Mouse (Mus musculus): ENCODE measurements around the gene Sh3d19.

The Sh3d19 gene

DNA sequence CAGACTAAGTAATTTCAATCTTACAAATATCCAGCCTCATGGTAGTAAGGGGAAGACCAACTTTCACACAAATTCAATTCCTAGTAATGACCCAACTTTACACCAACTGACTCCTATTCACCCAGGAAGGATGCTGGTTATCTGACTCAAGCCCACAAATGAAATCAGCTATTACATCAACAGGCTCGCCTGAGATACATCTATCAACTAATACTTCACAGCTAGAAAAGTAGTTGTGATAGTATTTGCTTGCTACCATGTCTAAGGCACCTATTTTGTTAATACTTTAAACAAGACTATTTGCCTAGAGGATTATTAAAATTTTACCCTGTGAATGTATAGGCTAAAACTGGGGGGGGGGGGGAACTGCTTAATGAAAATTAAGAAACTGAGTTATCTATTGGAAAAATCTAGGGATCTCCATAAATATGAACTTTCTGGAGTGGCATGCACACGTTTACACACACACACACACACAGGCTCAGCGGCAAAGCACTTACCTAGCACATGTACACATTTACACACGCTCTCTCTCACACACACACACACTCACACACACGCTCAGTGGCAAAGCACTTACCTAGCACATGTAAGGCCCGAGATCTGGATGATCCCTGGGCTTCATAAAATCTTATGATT lies 166.1 kb downstream of the Sh3d19 start:
- in situ Hi-C loops (cut with MseI, MboI) = no loop called here

DNA sequence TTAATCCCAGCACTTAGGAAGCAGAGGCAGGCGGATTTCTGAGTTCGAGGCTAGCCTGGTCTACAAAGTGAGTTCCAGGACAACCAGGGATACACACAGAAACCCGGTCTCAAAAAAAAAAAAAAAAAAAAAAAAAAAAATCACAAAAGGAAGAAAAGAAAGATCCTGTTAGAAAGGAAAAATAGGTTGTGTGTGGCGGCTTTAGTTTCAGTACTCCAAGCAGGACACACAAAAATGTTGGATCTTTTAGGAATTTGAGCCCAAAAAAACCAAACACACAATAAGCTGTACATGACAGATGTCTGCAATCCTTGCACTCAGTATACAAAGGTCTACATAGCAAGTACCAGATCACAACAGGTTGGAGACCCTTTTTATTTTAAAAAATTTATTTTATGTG lies 168.8 kb downstream of the Sh3d19 start:
- in situ Hi-C loops (cut with MseI, MboI) = no loop called here

DNA sequence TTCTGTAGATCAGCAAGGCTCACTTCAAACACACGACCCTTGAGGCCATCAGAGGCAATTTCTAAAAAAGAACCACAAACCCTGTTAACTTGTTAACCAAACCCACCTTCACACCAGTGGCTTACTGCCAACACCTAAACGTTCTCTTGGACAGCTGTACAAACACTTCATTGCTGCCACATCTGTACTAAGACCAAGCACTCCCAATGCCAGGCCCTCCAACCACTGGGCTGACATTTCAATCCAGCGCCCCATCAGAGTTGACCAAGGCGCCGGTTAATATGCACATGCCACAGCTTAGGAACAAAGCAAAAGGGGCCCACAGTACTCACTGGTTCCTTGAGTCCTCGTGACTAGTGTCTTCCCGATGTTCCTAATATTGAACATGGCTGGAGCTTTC lies 170.5 kb downstream of the Sh3d19 start:
- in situ Hi-C loops (cut with MseI, MboI) = no loop called here

DNA sequence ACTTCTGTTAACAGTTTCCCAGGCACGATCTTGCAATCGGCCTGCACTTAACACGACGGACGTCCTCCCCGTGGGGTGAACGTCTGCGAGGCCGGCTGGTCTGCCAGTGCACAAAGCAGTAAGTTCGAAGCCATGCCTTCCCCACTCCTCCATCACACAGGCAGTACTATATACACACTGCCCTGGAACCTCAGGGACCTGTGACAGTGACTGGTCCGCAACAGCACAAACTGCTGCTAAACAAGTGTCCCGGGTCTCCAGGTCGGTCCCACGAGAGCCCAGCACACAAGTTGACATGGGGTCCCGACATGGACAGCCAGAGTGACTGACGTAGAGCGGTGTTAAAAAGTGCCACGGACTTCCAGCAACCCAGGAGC lies 171.0 kb downstream of the Sh3d19 start:
- in situ Hi-C loops (cut with MseI, MboI) = no loop called here

DNA sequence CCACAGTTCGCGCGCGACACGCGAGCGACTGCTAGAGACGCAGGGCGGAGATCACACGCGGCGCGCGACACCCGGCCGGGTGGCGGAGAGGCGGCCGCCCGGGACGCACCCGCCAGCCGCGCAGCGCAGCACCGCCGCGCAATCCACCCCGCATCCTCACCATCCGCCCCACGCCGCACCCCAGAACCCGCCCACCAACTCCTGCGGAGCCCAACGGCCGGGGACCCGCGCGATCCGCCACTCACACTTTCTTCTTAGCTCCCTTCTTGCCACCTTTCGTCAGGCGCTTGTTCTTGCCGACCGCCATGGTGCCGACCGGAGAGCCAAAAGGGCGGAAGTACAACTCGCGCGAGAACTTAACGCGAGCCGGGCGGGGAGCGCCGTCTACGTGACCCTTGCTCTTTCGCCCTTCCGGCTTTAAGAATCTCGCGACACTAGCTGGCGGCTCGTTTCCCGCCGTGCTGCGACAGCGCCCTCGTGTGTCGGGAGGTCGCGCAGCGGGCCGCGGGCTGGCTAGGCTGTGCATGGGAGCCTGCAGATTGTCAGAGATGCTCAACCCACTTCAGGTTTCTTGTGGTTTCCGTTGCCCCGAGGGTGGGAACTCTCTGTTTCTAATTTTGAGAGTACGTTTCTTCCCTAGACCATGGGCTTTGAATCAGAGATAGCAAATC lies 171.5 kb downstream of the Sh3d19 start, which contains the start of gene Rps3a1:
Gene Rps3a1 (minus strand): TSS at position 440 of the 671 bp plus-strand sequence.
- in situ Hi-C loops (cut with MseI, MboI) = no loop called here

DNA sequence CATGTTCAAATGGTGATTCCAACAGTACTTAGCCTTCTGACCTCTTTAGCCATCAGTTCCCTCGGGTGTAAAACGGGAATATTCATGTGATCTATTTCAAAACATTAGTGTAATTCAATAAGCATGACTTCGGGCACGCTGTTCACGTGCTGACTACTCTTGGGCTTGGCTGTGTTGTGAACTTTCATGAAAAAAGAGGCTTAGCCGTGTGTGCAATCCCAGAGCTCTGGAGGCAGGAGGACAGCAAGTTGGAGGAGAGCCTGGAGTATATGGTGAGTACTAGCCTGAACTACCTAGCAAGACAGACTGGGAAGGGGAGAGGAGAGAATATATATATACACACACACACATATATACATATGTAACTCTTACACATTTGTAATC lies 172.0 kb downstream of the Sh3d19 start:
- in situ Hi-C loops (cut with MseI, MboI) = no loop called here

DNA sequence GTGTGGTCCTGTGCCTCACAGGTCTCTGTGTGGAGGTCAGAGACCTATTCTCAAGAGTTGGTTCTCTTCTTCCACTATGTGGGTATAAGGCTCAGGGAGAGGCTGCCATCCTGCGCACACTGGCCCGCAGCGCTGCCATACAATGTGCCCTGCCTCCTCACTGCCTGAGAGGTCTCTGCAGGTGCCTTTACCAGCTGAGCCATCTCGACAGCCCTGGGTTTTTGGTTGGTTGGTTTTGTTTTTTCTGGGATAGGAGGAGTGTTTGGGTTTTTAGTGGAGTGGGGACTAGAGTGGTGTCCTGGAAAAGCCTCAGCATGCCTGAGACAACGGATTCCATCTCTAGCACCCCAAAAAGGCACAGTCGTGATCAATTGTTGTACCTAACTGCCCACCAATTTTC lies 172.4 kb downstream of the Sh3d19 start:
- in situ Hi-C loops (cut with MseI, MboI) = no loop called here

DNA sequence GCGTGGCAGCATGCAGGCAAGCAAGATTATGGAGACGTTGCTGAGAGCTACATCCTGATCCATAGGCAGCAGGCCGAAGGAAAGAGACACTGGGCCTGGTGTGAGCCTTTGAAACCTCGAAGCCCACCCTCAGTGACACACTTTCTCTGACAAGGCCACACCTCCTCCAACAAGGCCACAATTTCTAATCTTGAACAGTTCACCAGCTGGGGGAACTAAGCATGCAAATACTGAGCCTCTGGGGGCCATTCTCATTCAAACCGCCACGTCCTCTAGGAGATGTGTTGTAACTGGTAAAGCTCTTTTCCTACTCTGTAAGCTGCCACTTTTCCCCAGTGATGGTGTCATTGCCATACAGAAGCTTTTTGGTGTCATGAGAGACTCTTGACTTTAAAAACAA lies 178.2 kb downstream of the Sh3d19 start:
- in situ Hi-C loops (cut with MseI, MboI) = no loop called here

DNA sequence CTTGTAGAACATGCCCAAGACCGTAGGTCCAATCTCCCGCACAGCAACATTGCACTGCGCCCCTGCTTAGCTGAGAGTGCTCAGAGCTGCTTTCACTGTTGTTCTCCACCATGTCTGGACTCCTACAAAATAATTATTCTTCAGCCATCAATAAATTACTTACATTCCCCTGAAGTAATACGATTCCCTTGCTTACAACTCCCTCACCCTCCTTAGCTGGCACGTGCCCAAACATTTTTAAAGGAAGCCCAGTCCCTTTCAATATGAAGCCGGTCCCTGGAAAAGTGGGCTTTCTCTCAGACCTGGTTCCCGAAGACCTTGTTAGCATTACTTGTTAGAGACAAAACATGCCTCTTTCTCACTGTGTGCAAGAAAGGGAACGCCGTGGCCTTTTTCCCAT lies 178.6 kb downstream of the Sh3d19 start:
- in situ Hi-C loops (cut with MseI, MboI) = no loop called here

DNA sequence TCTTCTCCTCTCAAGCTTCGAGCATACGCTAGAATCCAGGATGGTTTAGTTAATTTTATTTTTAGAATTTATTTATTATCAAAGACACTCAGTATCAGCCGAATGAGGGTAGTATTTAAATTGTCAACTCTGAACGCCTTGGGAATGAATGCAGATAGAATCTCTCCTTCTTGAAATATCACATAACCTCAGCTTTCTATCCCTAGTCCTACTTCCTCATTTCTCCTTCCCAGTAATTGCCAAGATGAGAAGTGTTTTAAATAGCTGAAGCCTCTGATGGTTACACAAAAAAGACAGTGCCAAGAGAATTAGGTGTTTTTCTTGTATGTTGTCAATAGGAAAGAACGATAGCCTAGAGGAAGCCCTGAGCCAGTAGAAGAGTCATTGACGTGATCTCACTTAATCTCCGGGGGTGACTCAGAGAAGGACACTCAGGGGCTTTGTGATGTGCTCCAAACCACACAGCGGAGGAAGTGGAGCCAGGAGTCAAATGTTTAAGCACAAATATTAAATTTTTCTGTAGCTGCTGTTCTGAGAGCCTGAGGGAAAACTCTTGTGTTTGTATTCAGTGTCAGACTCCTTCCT lies 198.0 kb downstream of the Sh3d19 start:
- in situ Hi-C loops (cut with MseI, MboI) = no loop called here

DNA sequence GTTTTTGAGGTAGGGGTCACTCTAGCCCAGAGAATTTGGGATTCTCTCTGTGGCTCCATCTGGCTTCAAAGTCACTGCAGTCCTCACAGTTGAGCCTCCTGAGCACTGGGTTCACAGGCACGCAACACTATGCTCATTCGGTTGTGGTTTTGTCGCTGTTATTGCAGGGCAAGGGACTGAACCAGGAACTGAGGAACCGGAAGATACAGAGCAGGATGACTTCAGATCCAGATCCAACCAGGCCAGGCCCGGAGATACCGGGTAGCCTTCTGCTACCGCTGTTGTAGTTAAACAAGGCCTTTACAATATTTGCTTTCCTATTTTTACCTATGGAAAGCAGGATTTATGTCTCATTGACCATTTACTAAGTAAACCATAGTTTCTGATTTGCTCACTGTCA lies 208.8 kb downstream of the Sh3d19 start:
- in situ Hi-C loops (cut with MseI, MboI) = no loop called here

Data from mouse trophoblast stem cell (cell line).